Mouse (Mus musculus) limb, embryonic 14.5 days (tissue): ENCODE data around the gene Sema5a. TPM values are rescaled to one million over a fixed set of nuclear protein-coding genes. Genes with fewer than 3 reads are reported as not detected.

Experiments used
- ATAC-seq: fragments of 200-750 bp; cut with Nextera tagmentation; 2 replicates; pipeline ENCODE4 v1.8.0; 2017; ENCODE audit warnings: low read depth, moderate number of reproducible peaks, moderate TSS enrichment; ENCODE audit not compliant: low FRiP score
- DNase-seq: peaks from one replicate; pipeline ENCODE4 v3.0.0-alpha.2; 2015; ENCODE audit warnings: low spot score
- H3K27ac ChIP-seq: fragments of 300-500 bp; sonication (generic); replicated peaks from 2 replicates; pipeline ENCODE4 v1.5.1; 2014; ENCODE audit warnings: low read depth, mild to moderate bottlenecking, low read length, moderate library complexity, mixed read lengths
- H3K27me3 ChIP-seq: fragments of 300-500 bp; sonication (generic); 2 replicates; pipeline ENCODE4 v1.6.1; 2014; ENCODE audit warnings: low read length, mixed read lengths; ENCODE audit not compliant: control insufficient read depth, insufficient read depth
- H3K36me3 ChIP-seq: fragments of 300-500 bp; sonication (generic); 2 replicates; pipeline ENCODE4 v1.6.1; 2014; ENCODE audit warnings: mild to moderate bottlenecking, low read length, moderate library complexity, mixed read lengths; ENCODE audit not compliant: control insufficient read depth, insufficient read depth
- H3K4me1 ChIP-seq: fragments of 300-500 bp; sonication (generic); 2 replicates; pipeline ENCODE4 v1.6.1; 2014; ENCODE audit warnings: antibody characterized with exemption, low read length, mixed read lengths; ENCODE audit not compliant: control insufficient read depth, insufficient read depth
- H3K4me2 ChIP-seq: fragments of 300-500 bp; sonication (generic); replicated peaks from 2 replicates; pipeline ENCODE4 v1.6.1; 2014; ENCODE audit warnings: low read depth, mild to moderate bottlenecking, low read length, moderate library complexity; ENCODE audit not compliant: severe bottlenecking
- H3K4me3 ChIP-seq: fragments of 300-500 bp; sonication (generic); replicated peaks from 2 replicates; pipeline ENCODE4 v1.5.1; 2014; ENCODE audit warnings: low read length
- H3K9ac ChIP-seq: fragments of 300-500 bp; sonication (generic); 2 replicates; pipeline ENCODE4 v1.6.1; 2014; ENCODE audit warnings: mild to moderate bottlenecking, low read depth, low read length, moderate library complexity; ENCODE audit not compliant: severe bottlenecking
- H3K9me3 ChIP-seq: fragments of 300-500 bp; sonication (generic); 2 replicates; pipeline ENCODE4 v1.6.1; 2016; ENCODE audit warnings: low read length; ENCODE audit not compliant: control insufficient read depth
- POLR2A ChIP-seq: fragments of 200-500 bp; IDR thresholded peaks from 2 replicates; pipeline ENCODE4 v1.8.0; 2012; ENCODE audit warnings: inconsistent platforms, mild to moderate bottlenecking, moderate library complexity, borderline replicate concordance; ENCODE audit not compliant: insufficient read depth, insufficient read length; ENCODE audit errors: extremely low read depth
- WGBS: fragments of 180-500 bp; shearing (Covaris S2); extraction: QIAGEN DNeasy Blood & Tissue Kit; methylation state at CpG from one replicate; pipeline ENCODE4 v1.1.7; 2014; 5-methylcytosine and 5-hydroxymethylcytosine counted together
- polyA plus RNA-seq, 2 experiments: library from polyadenylated mRNA; depleted of rRNA in 1 of 2; stranded (reverse) in 1 of 2; unstranded in 1 of 2; fragments of >200 nt; fragmentation: Nextera tagmentation in 1 of 2; extraction: Ambion mirVana in 1 of 2; gene quantifications; 2 replicates each; pipeline versions ENCODE4 v1.2.1 to v1.2.3; 2012 to 2014

Gene Sema5a
- polyA plus RNA-seq, 2 experiments = 33.0 to 36.6 TPM

- DNase-seq (no peak), ATAC-seq (no peak)
- Histone ChIP-seq H3K36me3 (0 out of 2 replicates have a peak, but pooled peaks cover 2% of the 10 kb centered on the region), H3K27ac (no peak overlapping the region), H3K9me3 (no peaks in the 10 kb centered on the region), H3K9ac (no peak overlapping the region), H3K27me3 (no peaks in the 10 kb centered on the region), H3K4me1 (no peaks in the 10 kb centered on the region), H3K4me2 (no peak overlapping the region), H3K4me3 (no peak overlapping the region)
- 65% methylated on average over 5 of the region's 5 CpGs for WGBS
- TF ChIP-seq POLR2A = no peak
Observed at GRCm38 (mm10) chr15:32494219-32494618, 249.6 kb downstream of the Sema5a start.

DNA sequence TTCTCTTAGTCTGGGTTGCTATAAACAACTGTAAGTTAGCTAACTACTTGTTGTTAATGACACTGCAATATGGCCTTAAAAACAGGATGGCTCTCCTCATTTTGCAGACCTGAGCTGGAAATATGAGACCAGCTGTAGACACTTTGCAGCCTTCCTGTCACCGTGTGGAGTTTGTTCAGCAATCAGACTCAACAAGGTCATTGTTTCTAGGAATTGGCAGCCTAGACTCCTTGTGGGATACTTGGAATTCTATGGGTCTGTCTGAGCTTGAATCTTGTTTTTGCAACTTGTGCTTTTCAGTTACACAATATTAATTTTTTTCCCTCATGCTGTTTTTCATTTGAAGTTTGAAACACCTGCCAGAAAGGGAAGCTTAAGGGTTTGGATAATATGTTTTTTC, 250.3 kb downstream of the Sema5a start:
- 23% methylated on average over 1 of the region's 1 CpGs for WGBS
- H3K4me2 ChIP-seq = no peak overlapping the region
- ATAC-seq (no peak), DNase-seq (no peak)
- 0 out of 2 replicates have a peak, but pooled peaks cover 2% of the 10 kb centered on the region for H3K36me3 ChIP-seq
- no peak overlapping the region for H3K9ac ChIP-seq
- no peak for TF ChIP-seq POLR2A
- no peaks in the 10 kb centered on the region for H3K9me3 ChIP-seq
- no peaks in the 10 kb centered on the region for H3K4me1 ChIP-seq
- H3K27ac ChIP-seq = no peak overlapping the region
- H3K27me3 ChIP-seq = no peaks in the 10 kb centered on the region
- H3K4me3 ChIP-seq = no peak overlapping the region

- H3K36me3 ChIP-seq = 0 out of 2 replicates have a peak, but pooled peaks cover 2% of the 10 kb centered on the region
- no peak for DNase-seq
- H3K27ac ChIP-seq = no peak overlapping the region
- no peak for ATAC-seq
- no peaks in the 10 kb centered on the region for H3K27me3 ChIP-seq
- H3K9ac ChIP-seq = no peak overlapping the region
- 90% methylated on average over 4 of the region's 4 CpGs for WGBS
- no peaks in the 10 kb centered on the region for H3K9me3 ChIP-seq
- H3K4me2 ChIP-seq = no peak overlapping the region
- H3K4me3 ChIP-seq = no peak overlapping the region
- TF ChIP-seq POLR2A = no peak
- no peaks in the 10 kb centered on the region for H3K4me1 ChIP-seq
Observed at GRCm38 (mm10) chr15:32496880-32497279, 252.3 kb downstream of the Sema5a start.

GRCm38 (mm10) chr15:32505941-32506340, 261.3 kb downstream of the Sema5a start:
- H3K4me2 ChIP-seq = no peak overlapping the region
- no peak overlapping the region for H3K4me3 ChIP-seq
- H3K4me1 ChIP-seq = no peaks in the 10 kb centered on the region
- TF ChIP-seq POLR2A = no peak
- no peaks in the 10 kb centered on the region for H3K36me3 ChIP-seq
- H3K9ac ChIP-seq = no peak overlapping the region
- ATAC-seq = no peak
- H3K9me3 ChIP-seq = no peaks in the 10 kb centered on the region
- H3K27ac ChIP-seq = no peak overlapping the region
- no peaks in the 10 kb centered on the region for H3K27me3 ChIP-seq
- no peak for DNase-seq
- 82% methylated on average over 2 of the region's 2 CpGs for WGBS

- H3K27me3 ChIP-seq = no peaks in the 10 kb centered on the region
- H3K27ac ChIP-seq = no peak overlapping the region
- ATAC-seq (no peak), DNase-seq (no peak)
- H3K9ac ChIP-seq = no peak overlapping the region
- no peak overlapping the region for H3K4me3 ChIP-seq
- H3K4me2 ChIP-seq = no peak overlapping the region
- H3K9me3 ChIP-seq = no peaks in the 10 kb centered on the region
- H3K4me1 ChIP-seq = no peaks in the 10 kb centered on the region
- TF ChIP-seq POLR2A = no peak
- no peaks in the 10 kb centered on the region for H3K36me3 ChIP-seq
Observed at GRCm38 (mm10) chr15:32508282-32508681, 263.7 kb downstream of the Sema5a start.

- Histone ChIP-seq H3K36me3 (no peaks in the 10 kb centered on the region), H3K4me2 (no peak overlapping the region), H3K27ac (no peak overlapping the region), H3K9me3 (no peaks in the 10 kb centered on the region), H3K27me3 (no peaks in the 10 kb centered on the region), H3K9ac (no peak overlapping the region), H3K4me3 (no peak overlapping the region), H3K4me1 (peaks cover 2% of the 10 kb centered on the region; the same call in 1 of the 2 replicates)
- ATAC-seq (no peak), DNase-seq (no peak)
- no peak for TF ChIP-seq POLR2A
- WGBS = 22% methylated on average over 1 of the region's 1 CpGs
Observed at GRCm38 (mm10) chr15:32514877-32515276, 270.3 kb downstream of the Sema5a start.
